Mouse (Mus musculus) stomach, embryonic 15.5 days (tissue): Measurements from ENCODE around the gene Vstm5. TPM values are rescaled to one million over a fixed set of nuclear protein-coding genes. Genes with fewer than 3 reads are reported as not detected.

Experiments
- ATAC-seq: fragments of 200-750 bp; cut with Nextera tagmentation; 2 replicates; pipeline ENCODE4 v1.8.0; 2017; ENCODE audit warnings: low read depth, moderate number of reproducible peaks, moderate TSS enrichment; ENCODE audit not compliant: insufficient read depth, low FRiP score
- H3K27ac ChIP-seq: fragments of 300-500 bp; sonication (generic); 2 replicates; pipeline ENCODE4 v1.5.1; 2015; ENCODE audit warnings: mild to moderate bottlenecking, inconsistent platforms
- H3K27me3 ChIP-seq: fragments of 300-500 bp; sonication (generic); replicated peaks from 2 replicates; pipeline ENCODE4 v1.6.1; 2015; ENCODE audit warnings: inconsistent platforms
- H3K36me3 ChIP-seq: fragments of 300-500 bp; sonication (generic); 2 replicates; pipeline ENCODE4 v1.6.1; 2015; ENCODE audit warnings: inconsistent platforms
- H3K4me1 ChIP-seq: fragments of 300-500 bp; sonication (generic); 2 replicates; pipeline ENCODE4 v1.6.1; 2015; ENCODE audit warnings: inconsistent platforms
- H3K4me2 ChIP-seq: fragments of 300-500 bp; sonication (generic); 2 replicates; pipeline ENCODE4 v1.6.1; 2015; ENCODE audit warnings: mild to moderate bottlenecking, inconsistent platforms
- H3K4me3 ChIP-seq: fragments of 300-500 bp; sonication (generic); replicated peaks from 2 replicates; pipeline ENCODE4 v1.5.1; 2015; ENCODE audit warnings: inconsistent platforms
- H3K9ac ChIP-seq: fragments of 300-500 bp; sonication (generic); 2 replicates; pipeline ENCODE4 v1.6.1; 2015; ENCODE audit warnings: inconsistent platforms
- H3K9me3 ChIP-seq: fragments of 300-500 bp; sonication (generic); 2 replicates; pipeline ENCODE4 v1.6.1; 2016; ENCODE audit warnings: inconsistent platforms
- WGBS: fragments of 180-500 bp; shearing (Covaris S2); methylation state at CpG from one replicate; pipeline ENCODE4 v1.1.7; 2015; 5-methylcytosine and 5-hydroxymethylcytosine counted together
- polyA plus RNA-seq: library from polyadenylated mRNA; unstranded; fragments of >200 nt; fragmentation: Nextera tagmentation; extraction: Ambion mirVana; gene quantifications from 2 replicates; pipeline ENCODE4 v1.2.1, GENCODE M21; 2015

Vstm5 gene
- polyA plus RNA-seq, 1 experiment from 2014 or later, result 6.4 TPM

GRCm38 (mm10) chr9:15263487-15263886 is 24.6 kb downstream of the Vstm5 start:
- ATAC-seq, result no peak
- Histone ChIP-seq H3K27me3 (no peaks in the 10 kb centered on the region), H3K4me2 (no peak overlapping the region), H3K4me1 (no peaks in the 10 kb centered on the region), H3K4me3 (no peak overlapping the region), H3K9ac (no peak overlapping the region), H3K36me3 (peaks cover 65% of the 10 kb centered on the region), H3K9me3 (no peaks in the 10 kb centered on the region), H3K27ac (no peak overlapping the region)
- WGBS, result 90% methylated on average over 10 of the region's 10 CpGs

GRCm38 (mm10) chr9:15273981-15274380 is 35.1 kb downstream of the Vstm5 start:
- Histone ChIP-seq H3K4me2 (no peak overlapping the region), H3K4me3 (no peak overlapping the region), H3K4me1 (no peaks in the 10 kb centered on the region), H3K27ac (no peak overlapping the region), H3K27me3 (no peaks in the 10 kb centered on the region), H3K36me3 (peaks cover 54% of the 10 kb centered on the region), H3K9me3 (no peaks in the 10 kb centered on the region), H3K9ac (no peak overlapping the region)
- no peak for ATAC-seq
- 91% methylated on average over 2 of the region's 2 CpGs for WGBS

DNA sequence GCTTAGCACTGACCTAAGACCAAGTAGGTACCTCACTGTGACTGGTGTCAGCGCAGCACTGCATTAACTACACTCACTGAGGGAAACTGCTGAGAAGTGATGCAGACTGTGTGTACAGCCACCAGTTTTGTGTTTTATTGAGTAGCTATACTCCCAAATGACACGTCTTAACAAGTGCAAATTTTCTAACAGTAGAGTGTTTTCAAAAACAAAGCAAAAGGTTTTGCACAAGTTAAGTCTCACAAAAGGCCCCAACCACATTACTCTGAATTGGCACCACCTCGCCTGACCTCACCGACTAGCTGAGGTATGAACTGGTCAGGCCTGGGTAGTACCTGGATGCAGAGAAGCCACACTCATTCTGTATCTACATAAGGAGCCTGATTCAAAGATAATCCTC is 38.0 kb downstream of the Vstm5 start:
- no peak overlapping the region for H3K4me2 ChIP-seq
- no peak overlapping the region for H3K4me3 ChIP-seq
- ATAC-seq, result no peak
- peaks cover 7% of the 10 kb centered on the region for H3K4me1 ChIP-seq
- peaks cover 31% of the 10 kb centered on the region for H3K36me3 ChIP-seq
- 94% methylated on average over 4 of the region's 4 CpGs for WGBS
- H3K9ac ChIP-seq, result no peak overlapping the region
- H3K27ac ChIP-seq, result no peak overlapping the region
- no peaks in the 10 kb centered on the region for H3K27me3 ChIP-seq
- no peaks in the 10 kb centered on the region for H3K9me3 ChIP-seq

DNA sequence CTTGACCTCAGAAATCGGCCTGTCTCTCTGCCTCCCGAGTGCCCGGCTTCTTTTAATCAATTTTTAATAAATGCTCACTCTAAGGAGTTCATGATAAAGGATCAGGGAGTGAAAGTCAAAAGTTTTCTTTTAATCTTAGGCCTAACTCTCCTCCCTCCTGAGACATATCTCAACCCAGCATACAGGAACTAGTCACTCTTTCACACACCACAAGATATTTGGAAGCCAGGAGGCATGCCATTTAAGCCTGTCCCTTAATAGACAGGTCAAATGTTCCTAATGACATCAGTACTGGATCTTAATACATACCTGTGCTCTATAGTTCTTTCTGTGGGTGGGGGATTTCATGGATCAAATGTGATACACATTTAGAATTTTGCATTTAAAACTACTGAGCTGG is 39.5 kb downstream of the Vstm5 start:
- Histone ChIP-seq H3K9ac (no peak overlapping the region), H3K27me3 (no peaks in the 10 kb centered on the region), H3K36me3 (peaks cover 19% of the 10 kb centered on the region), H3K4me2 (peak overlapping the region; percentile 73; the same call in 1 of the 2 replicates), H3K9me3 (no peaks in the 10 kb centered on the region), H3K4me1 (peaks cover 7% of the 10 kb centered on the region), H3K4me3 (no peak overlapping the region), H3K27ac (no peak overlapping the region)
- ATAC-seq, result no peak
- WGBS, result 80% methylated on average over 3 of the region's 3 CpGs

DNA sequence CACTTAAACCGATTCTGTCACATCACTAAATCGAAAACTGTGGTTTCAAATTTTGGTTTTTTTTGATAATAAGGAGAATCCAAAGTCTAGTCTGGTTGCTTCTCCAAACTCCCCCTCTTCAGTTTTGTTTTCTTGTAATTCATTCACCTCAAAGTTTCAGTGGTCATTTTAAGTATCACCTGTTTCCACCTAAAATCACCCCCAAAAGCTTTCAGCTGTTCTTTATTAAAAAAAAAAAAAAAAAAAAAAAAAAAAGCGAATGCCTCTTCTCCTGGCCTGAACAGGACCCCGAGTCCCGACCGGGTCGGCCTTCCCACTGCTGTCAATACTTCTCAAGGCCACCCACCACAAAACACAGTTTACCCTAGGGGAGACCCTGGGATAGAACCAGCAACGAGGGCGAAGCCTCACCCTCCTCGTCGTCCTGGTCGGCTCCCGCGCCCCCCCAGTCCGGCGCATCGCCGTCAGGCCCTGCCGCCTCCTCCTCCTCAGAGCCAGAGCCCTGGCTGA is 40.3 kb downstream of the Vstm5 start:
- ATAC-seq, result no peak; the same call in 1 of the 2 replicates
- Histone ChIP-seq H3K27me3 (no peaks in the 10 kb centered on the region), H3K36me3 (peaks cover 11% of the 10 kb centered on the region), H3K4me2 (peak overlapping the region; percentile 73), H3K9me3 (no peaks in the 10 kb centered on the region), H3K4me1 (peaks cover 7% of the 10 kb centered on the region), H3K4me3 (peak overlapping the region; percentile 95), H3K27ac (peak overlapping the region; percentile 93), H3K9ac (peak overlapping the region; percentile 92)
- WGBS, result 8% methylated on average over 19 of the region's 19 CpGs

- Histone ChIP-seq H3K4me2 (peak within 1 kb of the TSS; percentile 73), H3K9me3 (no peaks in the 10 kb centered on the region), H3K27me3 (no peaks in the 10 kb centered on the region), H3K4me1 (peaks cover 7% of the 10 kb centered on the region), H3K9ac (peak within 1 kb of the TSS; percentile 92), H3K27ac (peak within 1 kb of the TSS; percentile 93), H3K4me3 (peak within 1 kb of the TSS; percentile 95), H3K36me3 (peaks cover 7% of the 10 kb centered on the region)
- peak; percentile 97 for ATAC-seq
- under 1% methylated on average over 57 of the region's 57 CpGs for WGBS
Observed at GRCm38 (mm10) chr9:15279649-15280490, 41.0 kb downstream of the Vstm5 start, which contains the start of gene Med17. Med17 (minus strand) TSS chr9:15279931.

DNA sequence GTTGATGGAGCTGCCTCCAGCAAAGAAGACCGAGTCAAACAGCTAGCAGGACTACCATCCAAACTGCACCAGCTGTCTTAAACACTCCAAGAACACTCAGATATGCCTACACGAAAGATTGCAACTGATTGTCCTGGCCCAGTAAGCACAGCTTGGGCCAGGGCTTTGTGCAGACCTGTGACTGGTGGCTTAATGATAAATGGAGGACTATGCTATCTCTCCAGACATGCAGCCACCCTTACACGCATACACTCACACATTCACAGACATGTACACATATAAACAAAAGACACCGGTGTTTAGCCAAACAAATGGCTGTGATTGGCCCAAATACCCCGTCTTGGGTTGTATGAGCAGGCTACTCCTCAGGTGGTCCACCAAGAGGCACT is 41.6 kb downstream of the Vstm5 start:
- 50% methylated on average over 5 of the region's 5 CpGs for WGBS
- Histone ChIP-seq H3K4me3 (peak overlapping the region; percentile 95), H3K4me1 (peaks cover 7% of the 10 kb centered on the region), H3K36me3 (peaks cover 5% of the 10 kb centered on the region), H3K27ac (peak overlapping the region; percentile 48; the same call in 1 of the 2 replicates), H3K4me2 (peak overlapping the region; percentile 73), H3K9me3 (no peaks in the 10 kb centered on the region), H3K27me3 (no peaks in the 10 kb centered on the region), H3K9ac (peak overlapping the region; percentile 23; the same call in 1 of the 2 replicates)
- peak; percentile 15; the same call in 1 of the 2 replicates for ATAC-seq

GRCm38 (mm10) chr9:15285443-15285842 is 46.6 kb downstream of the Vstm5 start:
- H3K4me3 ChIP-seq, result no peak overlapping the region
- H3K27me3 ChIP-seq, result no peaks in the 10 kb centered on the region
- ATAC-seq, result no peak
- no peaks in the 10 kb centered on the region for H3K9me3 ChIP-seq
- H3K4me1 ChIP-seq, result peaks cover 6% of the 10 kb centered on the region
- H3K4me2 ChIP-seq, result no peak overlapping the region
- H3K36me3 ChIP-seq, result no peaks in the 10 kb centered on the region
- no peak overlapping the region for H3K9ac ChIP-seq
- WGBS, result 62% methylated on average over 3 of the region's 3 CpGs
- H3K27ac ChIP-seq, result no peak overlapping the region

- Histone ChIP-seq H3K4me2 (no peak overlapping the region), H3K4me3 (no peak overlapping the region), H3K4me1 (no peaks in the 10 kb centered on the region), H3K36me3 (no peaks in the 10 kb centered on the region), H3K27ac (no peak overlapping the region), H3K9ac (no peak overlapping the region), H3K9me3 (no peaks in the 10 kb centered on the region), H3K27me3 (no peaks in the 10 kb centered on the region)
- no peak for ATAC-seq
- WGBS, result 58% methylated on average over 6 of the region's 6 CpGs
Observed at GRCm38 (mm10) chr9:15287846-15288245, 49.0 kb downstream of the Vstm5 start.

DNA sequence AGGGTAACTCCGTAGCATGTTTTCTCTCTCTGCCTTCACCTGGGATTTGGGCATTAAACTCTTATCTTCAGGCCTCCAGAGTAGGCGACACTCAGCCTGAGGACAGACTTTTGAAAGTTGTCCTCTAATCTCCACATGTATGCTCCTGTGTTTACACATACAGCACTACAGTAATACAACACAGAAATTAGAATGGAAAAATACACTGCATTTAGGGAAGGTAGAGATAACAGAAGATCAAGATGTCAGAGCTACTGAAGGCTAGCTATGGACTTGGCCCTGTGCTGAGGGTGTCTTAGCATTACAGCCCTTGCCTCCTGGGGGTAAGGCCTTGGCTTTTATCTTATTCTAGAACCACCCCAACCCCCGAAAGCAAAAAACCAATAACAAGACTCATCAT is 49.6 kb downstream of the Vstm5 start:
- no peak overlapping the region for H3K4me2 ChIP-seq

GRCm38 (mm10) chr9:15289251-15289650 is 50.4 kb downstream of the Vstm5 start:
- no peak for ATAC-seq
- H3K9me3 ChIP-seq, result no peaks in the 10 kb centered on the region
- no peaks in the 10 kb centered on the region for H3K4me1 ChIP-seq
- H3K36me3 ChIP-seq, result no peaks in the 10 kb centered on the region
- WGBS, result 78% methylated on average over 6 of the region's 6 CpGs
- H3K27ac ChIP-seq, result no peak overlapping the region
- no peak overlapping the region for H3K9ac ChIP-seq
- no peaks in the 10 kb centered on the region for H3K27me3 ChIP-seq
- no peak overlapping the region for H3K4me3 ChIP-seq
- H3K4me2 ChIP-seq, result no peak overlapping the region

More for the DNA sequence above, 49.6 kb downstream of the Vstm5 start:
- no peak overlapping the region for H3K9ac ChIP-seq
- H3K4me3 ChIP-seq, result no peak overlapping the region
- no peaks in the 10 kb centered on the region for H3K36me3 ChIP-seq
- ATAC-seq, result no peak
- WGBS, result 80% methylated on average over 3 of the region's 3 CpGs
- H3K27me3 ChIP-seq, result no peaks in the 10 kb centered on the region
- H3K9me3 ChIP-seq, result no peaks in the 10 kb centered on the region
- no peaks in the 10 kb centered on the region for H3K4me1 ChIP-seq
- H3K27ac ChIP-seq, result no peak overlapping the region

GRCm38 (mm10) chr9:15297112-15297511 is 58.3 kb downstream of the Vstm5 start:
- H3K9ac ChIP-seq, result no peak overlapping the region
- H3K4me1 ChIP-seq, result peaks cover 5% of the 10 kb centered on the region; the same call in 1 of the 2 replicates
- no peak overlapping the region for H3K4me2 ChIP-seq
- H3K27ac ChIP-seq, result no peak overlapping the region
- no peak overlapping the region for H3K4me3 ChIP-seq
- no peaks in the 10 kb centered on the region for H3K27me3 ChIP-seq
- no peaks in the 10 kb centered on the region for H3K9me3 ChIP-seq
- H3K36me3 ChIP-seq, result no peaks in the 10 kb centered on the region
- WGBS, result 83% methylated on average over 7 of the region's 7 CpGs
- no peak for ATAC-seq
